Mouse (Mus musculus) heart, postnatal 0 days (tissue): Measurements from ENCODE around the gene Gm49661. TPM values are rescaled to one million over a fixed set of nuclear protein-coding genes. Genes with fewer than 3 reads are reported as not detected.

Experiments
- ATAC-seq: fragments of 200-750 bp; cut with Nextera tagmentation; 2 replicates; pipeline ENCODE4 v1.8.0; 2017; ENCODE audit warnings: low read depth, moderate number of reproducible peaks, moderate library complexity; ENCODE audit not compliant: insufficient read depth
- DNase-seq: peaks from one replicate; pipeline ENCODE4 v3.0.0-alpha.2; 2016; ENCODE audit warnings: low spot score
- H3K27ac ChIP-seq: fragments of 300-500 bp; sonication (generic); 2 replicates; pipeline ENCODE4 v1.5.1; 2014; ENCODE audit warnings: low read depth, mild to moderate bottlenecking
- H3K27me3 ChIP-seq: fragments of 300-500 bp; sonication (generic); 2 replicates; pipeline ENCODE4 v1.6.1; 2014; ENCODE audit warnings: low read length, mixed read lengths; ENCODE audit not compliant: control insufficient read depth, insufficient read depth
- H3K36me3 ChIP-seq: fragments of 300-500 bp; sonication (generic); replicated peaks from 2 replicates; pipeline ENCODE4 v1.6.1; 2014; ENCODE audit warnings: low read length, mixed read lengths; ENCODE audit not compliant: control insufficient read depth, insufficient read depth
- H3K4me1 ChIP-seq: fragments of 300-500 bp; sonication (generic); 2 replicates; pipeline ENCODE4 v1.6.1; 2014; ENCODE audit warnings: antibody characterized with exemption; ENCODE audit not compliant: control insufficient read depth, insufficient read depth
- H3K4me2 ChIP-seq: fragments of 300-500 bp; sonication (generic); 2 replicates; pipeline ENCODE4 v1.6.1; 2014; ENCODE audit warnings: low read depth, mild to moderate bottlenecking, low read length, moderate library complexity
- H3K4me3 ChIP-seq: fragments of 300-500 bp; sonication (generic); 2 replicates; pipeline ENCODE4 v1.5.1; 2014; ENCODE audit warnings: low read depth, low read length
- H3K9ac ChIP-seq: fragments of 300-500 bp; sonication (generic); replicated peaks from 2 replicates; pipeline ENCODE4 v1.6.1; 2014; ENCODE audit warnings: low read depth, low read length, mixed read lengths
- H3K9me3 ChIP-seq: fragments of 300-500 bp; sonication (generic); replicated peaks from 2 replicates; pipeline ENCODE4 v1.6.1; 2016; ENCODE audit warnings: low read length; ENCODE audit not compliant: control insufficient read depth
- CTCF ChIP-seq: IDR thresholded peaks from 2 replicates; pipeline ENCODE4 v1.5.1; 2016; ENCODE audit warnings: antibody characterized with exemption, control low read depth, low read depth
- EP300 ChIP-seq: IDR thresholded peaks from 2 replicates; pipeline ENCODE4 v1.6.1; 2016; ENCODE audit warnings: antibody characterized with exemption, low read depth
- whole genome bisulfite sequencing: fragments of 180-500 bp; shearing (Covaris S2); extraction: QIAGEN DNeasy Blood & Tissue Kit; methylation state at CpG from one replicate; pipeline ENCODE4 v1.1.7; 2014; 5-methylcytosine and 5-hydroxymethylcytosine counted together
- polyA plus RNA-seq: library from polyadenylated mRNA; unstranded; fragments of >200 nt; fragmentation: Nextera tagmentation; extraction: Ambion mirVana; gene quantifications from 2 replicates; pipeline ENCODE4 v1.2.1, GENCODE M21; 2015
- total RNA-seq: library from RNA; depleted of rRNA; stranded (reverse); fragments of >200 nt; gene quantifications from 2 replicates; pipeline ENCODE4 v1.2.3, GENCODE M21; 2014; ENCODE audit warnings: low replicate concordance

The Gm49661 gene
- total and polyA plus RNA-seq, 2 experiments from 2014 or later, result not detected

DNA sequence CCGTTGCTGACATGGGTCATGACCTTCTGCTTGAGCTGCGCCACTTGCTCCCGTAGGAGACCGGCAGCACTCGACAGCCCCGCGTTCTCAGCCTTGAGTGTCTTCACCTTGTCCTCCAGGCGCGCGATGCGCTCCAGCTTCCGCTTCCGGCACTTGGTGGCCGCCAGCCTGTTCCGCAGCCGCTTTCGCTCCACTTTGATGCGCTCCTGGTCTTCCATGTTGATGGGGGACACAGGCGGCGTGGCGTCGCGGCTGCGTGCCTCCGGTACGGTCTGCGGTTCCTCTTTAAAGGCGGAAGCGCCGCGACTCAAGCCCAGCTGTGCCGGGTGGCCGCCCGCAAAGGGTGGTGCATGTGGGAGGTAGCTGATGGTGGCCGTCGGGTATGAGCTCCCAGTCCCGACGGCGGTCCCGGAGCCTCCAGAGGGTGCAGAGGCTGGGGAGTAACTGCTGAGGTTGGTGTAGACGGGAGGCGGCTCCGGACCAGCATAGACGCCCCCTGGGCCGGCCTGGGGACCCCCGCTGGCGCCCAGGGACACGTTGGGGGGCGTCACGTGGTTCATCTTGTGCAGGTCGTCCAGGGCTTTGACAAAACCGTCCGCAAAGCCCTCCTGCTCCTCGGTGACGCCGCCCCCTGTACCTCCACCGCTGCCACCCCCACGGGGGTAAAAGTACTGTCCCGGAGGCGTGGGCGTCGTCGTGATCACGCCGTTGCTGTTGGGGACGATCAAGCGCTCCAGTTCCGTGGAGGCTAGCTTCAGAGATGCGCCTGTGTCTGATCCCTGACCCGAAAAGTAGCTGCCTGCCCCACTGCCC is 8.4 kb upstream of the Gm49661 start:
- DNase-seq (peak; percentile 31), ATAC-seq (no peak)
- no peaks in the 10 kb centered on the region for H3K9me3 ChIP-seq
- under 1% methylated on average over 66 of the region's 70 CpGs for WGBS
- peaks cover 14% of the 10 kb centered on the region for H3K36me3 ChIP-seq
- H3K4me2 ChIP-seq, result peak overlapping the region; percentile 92
- peak overlapping the region; percentile 67 for H3K9ac ChIP-seq
- TF ChIP-seq EP300 (no peak), CTCF (no peak)
- H3K4me1 ChIP-seq, result peaks cover 33% of the 10 kb centered on the region
- no peaks in the 10 kb centered on the region for H3K27me3 ChIP-seq
- peak overlapping the region; percentile 92 for H3K27ac ChIP-seq
- peak overlapping the region; percentile 63 for H3K4me3 ChIP-seq

GRCm38 (mm10) chr8:84976763-84977434 is 7.7 kb upstream of the Gm49661 start:
- H3K9ac ChIP-seq, result peak overlapping the region; percentile 67
- H3K27ac ChIP-seq, result peak overlapping the region; percentile 92
- peak overlapping the region; percentile 92 for H3K4me2 ChIP-seq
- ATAC-seq, result no peak
- TF ChIP-seq CTCF, result no peak
- no peak for TF ChIP-seq EP300
- H3K27me3 ChIP-seq, result no peaks in the 10 kb centered on the region
- peaks cover 20% of the 10 kb centered on the region for H3K36me3 ChIP-seq
- WGBS, result 2% methylated on average over 25 of the region's 25 CpGs
- H3K4me1 ChIP-seq, result peaks cover 31% of the 10 kb centered on the region
- peak overlapping the region; percentile 63 for H3K4me3 ChIP-seq
- no peak for DNase-seq
- H3K9me3 ChIP-seq, result no peaks in the 10 kb centered on the region

- WGBS, result 1% methylated on average over 59 of the region's 61 CpGs
- peak; percentile 71 for ATAC-seq
- no peaks in the 10 kb centered on the region for H3K9me3 ChIP-seq
Measured at GRCm38 (mm10) chr8:84976031-84976762, 7.0 kb upstream of the Gm49661 start.

GRCm38 (mm10) chr8:84975434-84975833 is 6.2 kb upstream of the Gm49661 start:
- H3K4me1 ChIP-seq, result peaks cover 24% of the 10 kb centered on the region
- no peak overlapping the region for H3K9ac ChIP-seq
- peak; percentile 72 for DNase-seq
- H3K4me3 ChIP-seq, result no peak overlapping the region; the same call in 1 of the 2 replicates
- H3K9me3 ChIP-seq, result no peaks in the 10 kb centered on the region
- H3K27me3 ChIP-seq, result no peaks in the 10 kb centered on the region
- ATAC-seq, result no peak
- 0 out of 2 replicates have a peak overlapping the region, but pooled peaks have one; percentile 92 for H3K27ac ChIP-seq
- peaks cover 30% of the 10 kb centered on the region for H3K36me3 ChIP-seq
- WGBS, result 40% methylated on average over 7 of the region's 7 CpGs
- peak overlapping the region; percentile 92; the same call in 1 of the 2 replicates for H3K4me2 ChIP-seq
- TF ChIP-seq CTCF (peak; percentile 86), EP300 (0 out of 2 replicates have a peak, but pooled peaks have one; percentile 18)

More at GRCm38 (mm10) chr8:84976031-84976762, 7.0 kb upstream of the Gm49661 start:
- Histone ChIP-seq H3K36me3 (peaks cover 27% of the 10 kb centered on the region), H3K4me1 (peaks cover 25% of the 10 kb centered on the region), H3K4me2 (peak overlapping the region; percentile 92), H3K27ac (peak overlapping the region; percentile 92), H3K4me3 (peak overlapping the region; percentile 63), H3K27me3 (no peaks in the 10 kb centered on the region), H3K9ac (peak overlapping the region; percentile 67)
- DNase-seq, result peak; percentile 93
- no peak for TF ChIP-seq EP300
- no peak for TF ChIP-seq CTCF

DNA sequence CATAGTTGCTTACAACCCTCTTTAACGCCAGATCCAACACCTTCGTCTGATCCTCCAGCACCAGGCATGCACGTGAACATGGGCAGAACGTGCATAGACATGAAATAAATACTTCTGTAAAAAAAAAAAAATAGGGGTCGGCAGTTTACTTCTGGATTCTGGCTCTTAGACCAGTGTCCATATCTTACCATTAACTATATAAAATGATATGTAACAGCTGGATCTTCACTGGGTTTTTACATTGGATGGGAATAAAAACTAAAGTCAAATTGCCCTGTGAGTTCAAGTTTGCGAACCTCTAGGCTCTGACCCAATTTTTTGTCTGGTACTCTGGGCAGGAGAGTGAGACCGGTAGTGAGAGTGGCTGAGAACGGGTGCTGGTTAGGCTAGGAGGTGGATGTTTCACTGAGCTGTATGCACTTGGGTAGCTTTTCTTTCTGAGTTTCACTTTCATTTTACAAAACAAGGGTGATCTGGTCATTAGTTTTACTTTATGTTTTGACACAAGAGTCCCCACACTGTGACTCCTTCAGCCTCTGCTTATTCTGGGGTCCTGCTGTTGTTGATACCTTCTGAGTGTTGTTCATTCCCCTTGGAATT is 5.4 kb upstream of the Gm49661 start:
- Histone ChIP-seq H3K27me3 (no peaks in the 10 kb centered on the region), H3K4me1 (peaks cover 22% of the 10 kb centered on the region), H3K4me3 (no peak overlapping the region), H3K4me2 (no peak overlapping the region), H3K36me3 (peaks cover 30% of the 10 kb centered on the region), H3K9ac (no peak overlapping the region), H3K9me3 (no peaks in the 10 kb centered on the region), H3K27ac (no peak overlapping the region)
- WGBS, result 77% methylated on average over 8 of the region's 8 CpGs
- TF ChIP-seq EP300 (no peak), CTCF (no peak)
- no peak for DNase-seq
- no peak for ATAC-seq
